Mouse (Mus musculus) testis, postnatal 14 days (tissue): Measurements from ENCODE around the gene Kmt2c.
A peak's percentile ranks its signal among the peaks of the same experiment; 100 is the strongest.

Source experiments
- DNase-seq: peaks from one replicate; pipeline ENCODE4 v3.0.0; 2021; ENCODE audit warnings: low spot score

Kmt2c gene

DNA sequence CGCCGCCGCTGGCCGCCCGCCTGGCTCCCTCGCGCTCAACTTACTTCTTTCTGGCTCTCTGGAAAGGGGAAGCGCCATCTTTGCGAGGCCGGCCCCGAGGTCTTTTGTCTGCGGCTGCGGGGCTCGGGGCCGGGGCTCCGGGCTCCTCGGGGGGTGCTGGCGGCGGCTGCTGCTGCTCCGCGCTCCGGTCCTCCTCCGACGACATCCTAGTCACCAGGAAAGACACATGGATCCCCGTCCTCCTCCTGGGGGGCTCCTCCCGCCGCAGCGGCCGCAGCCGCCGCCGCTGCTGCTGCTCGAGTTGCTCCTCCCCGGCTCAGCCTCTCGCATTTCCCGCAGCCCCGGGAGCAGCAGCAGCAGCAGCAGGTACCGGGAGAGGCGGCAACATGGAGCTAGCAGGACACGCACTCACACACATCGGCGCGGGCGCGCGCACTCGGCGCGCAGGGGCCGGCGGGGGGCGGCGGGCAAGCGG is at the start of gene Kmt2c:
TSS of gene Kmt2c (minus strand) at position 438 of the 475 bp plus-strand sequence.
- peak; percentile 79 for DNase-seq

- no peak for DNase-seq
These were observed 48.3 kb upstream of the Kmt2c start for GRCm38 (mm10) chr5:25546912-25547311.

DNA sequence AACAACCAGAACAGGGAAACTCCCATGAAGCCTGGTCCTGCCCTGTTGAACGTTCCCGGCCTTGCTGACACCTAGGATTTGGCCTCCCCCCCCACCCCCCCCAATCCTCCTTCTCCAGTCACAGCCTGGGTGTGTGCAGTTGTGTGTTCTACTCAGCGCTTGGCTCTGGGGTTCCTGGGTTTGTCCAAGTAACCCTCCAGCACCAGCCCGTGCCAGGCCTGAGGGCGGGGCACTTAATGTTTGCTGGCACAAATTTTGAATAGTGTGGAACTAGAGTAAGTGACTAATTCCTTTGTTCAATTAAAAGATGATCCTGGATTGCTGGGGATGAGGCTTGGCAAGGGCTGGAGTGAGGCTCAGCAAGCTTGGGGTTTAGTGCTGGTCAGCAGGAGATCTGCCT is 46.0 kb upstream of the Kmt2c start:
- no peak for DNase-seq

- DNase-seq = no peak
These were observed 45.5 kb upstream of the Kmt2c start for GRCm38 (mm10) chr5:25544061-25544460.

DNA sequence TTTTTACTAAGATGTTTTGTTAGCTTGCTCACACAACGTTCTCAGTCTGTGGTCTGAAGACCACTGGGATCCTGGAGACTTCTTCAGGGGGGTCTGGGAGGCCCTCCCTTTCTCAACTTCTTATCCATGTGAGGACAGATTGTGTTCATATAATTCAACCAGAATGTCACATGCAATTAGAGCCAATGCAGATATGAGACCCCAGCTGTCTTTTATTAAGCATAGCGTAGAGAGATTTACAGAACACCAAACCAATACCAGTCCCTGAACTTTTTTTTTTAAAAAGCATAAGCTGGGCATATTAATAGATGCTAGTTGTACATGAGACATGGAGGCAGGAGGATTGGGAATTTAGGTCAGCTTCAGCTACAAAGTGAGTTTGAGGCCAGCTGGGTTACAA is 43.1 kb upstream of the Kmt2c start:
- no peak for DNase-seq

GRCm38 (mm10) chr5:25540921-25541320 is 42.3 kb upstream of the Kmt2c start:
- no peak for DNase-seq

DNA sequence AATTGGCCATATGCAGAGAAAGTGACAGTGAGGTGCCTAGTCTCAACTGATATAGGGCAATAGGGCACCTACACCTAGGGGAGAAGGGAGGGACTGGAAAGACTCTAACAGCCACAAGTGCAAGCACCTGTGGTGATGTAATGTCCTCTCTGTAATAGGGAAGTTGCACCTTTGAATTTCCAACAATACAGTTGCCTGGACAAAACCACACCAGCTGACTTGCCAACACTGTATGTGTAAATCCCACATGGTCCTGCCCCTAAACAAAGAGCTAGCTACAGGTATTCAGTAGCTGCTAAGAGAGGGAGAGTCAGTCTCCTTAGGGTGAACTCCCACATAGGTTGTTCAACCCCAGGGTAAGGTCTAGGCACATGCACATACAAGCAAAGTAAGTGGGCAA is 41.8 kb upstream of the Kmt2c start:
- no peak for DNase-seq

- no peak for DNase-seq
These were observed 38.4 kb upstream of the Kmt2c start for GRCm38 (mm10) chr5:25536921-25537409.

DNA sequence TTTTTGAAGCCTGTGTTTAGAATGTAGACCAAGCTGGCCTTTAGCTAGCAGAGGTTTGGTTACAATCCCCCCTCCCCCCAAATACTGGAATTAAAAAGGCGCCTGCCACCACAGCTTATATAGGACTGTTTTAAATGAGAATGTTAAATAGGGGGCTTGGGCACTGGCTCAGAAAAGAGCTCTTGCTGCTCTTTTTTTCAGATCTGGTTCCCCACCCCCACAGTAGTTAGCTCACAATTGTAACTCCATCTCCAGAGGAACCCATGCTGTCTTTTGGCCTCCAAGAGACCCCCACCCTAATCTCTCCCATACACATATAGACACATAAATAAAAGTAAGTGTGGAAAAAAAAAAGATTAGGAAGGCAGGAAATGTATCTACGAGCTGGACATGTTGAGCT is 37.9 kb upstream of the Kmt2c start:
- DNase-seq = no peak

- no peak for DNase-seq
These were observed 37.0 kb upstream of the Kmt2c start for GRCm38 (mm10) chr5:25535566-25535965.

- no peak for DNase-seq
These were observed 34.7 kb upstream of the Kmt2c start for GRCm38 (mm10) chr5:25533298-25533697.

- DNase-seq = no peak
These were observed 33.9 kb upstream of the Kmt2c start for GRCm38 (mm10) chr5:25532256-25533147.

GRCm38 (mm10) chr5:25530629-25531028 is 32.0 kb upstream of the Kmt2c start:
- DNase-seq = no peak

DNA sequence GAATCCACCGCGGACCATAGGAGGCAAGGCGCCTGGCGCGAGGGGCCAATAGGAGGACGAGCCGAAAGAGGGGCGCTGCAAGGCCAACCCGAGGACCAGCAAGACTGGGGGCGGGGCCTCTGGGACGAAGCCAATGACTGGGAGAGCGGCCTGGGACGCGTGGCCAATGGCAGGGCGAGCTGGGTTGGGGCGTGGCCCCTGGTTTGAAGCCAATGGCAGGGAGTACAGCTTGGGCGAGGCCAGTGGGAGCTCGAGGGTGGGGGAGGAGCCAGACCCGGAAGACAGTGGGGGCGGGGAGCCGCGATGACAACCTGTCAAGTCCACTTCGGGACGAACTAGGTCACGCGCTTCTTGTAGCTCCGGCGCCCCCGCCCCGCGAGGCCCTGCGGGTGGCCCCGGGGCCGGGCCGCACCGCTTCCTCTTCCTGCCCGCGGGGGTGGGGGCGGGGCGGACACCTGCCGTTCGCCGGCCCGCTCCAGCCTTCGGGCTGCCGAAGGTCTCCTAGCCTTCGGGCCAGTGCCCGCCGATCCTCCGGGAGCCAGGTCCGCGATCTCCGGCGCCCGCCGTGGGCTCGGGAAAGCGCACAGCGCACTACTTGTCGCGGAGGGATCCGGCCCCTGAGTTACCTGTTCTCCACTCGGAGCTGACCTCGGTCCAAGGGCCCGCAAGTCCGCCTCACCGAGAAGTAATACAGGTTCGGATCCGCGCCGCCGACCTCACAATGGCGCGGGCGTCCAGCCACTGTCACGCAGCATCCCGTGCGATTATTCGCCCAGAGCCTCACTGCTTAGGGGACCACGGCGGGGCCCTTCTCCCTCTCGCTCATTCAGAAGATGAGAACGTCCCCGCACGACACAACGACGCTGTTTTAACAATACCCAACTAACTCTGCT is 31.2 kb upstream of the Kmt2c start:
- DNase-seq = peak; percentile 100

- DNase-seq = no peak
These were observed 30.4 kb upstream of the Kmt2c start for GRCm38 (mm10) chr5:25528851-25529528.

DNA sequence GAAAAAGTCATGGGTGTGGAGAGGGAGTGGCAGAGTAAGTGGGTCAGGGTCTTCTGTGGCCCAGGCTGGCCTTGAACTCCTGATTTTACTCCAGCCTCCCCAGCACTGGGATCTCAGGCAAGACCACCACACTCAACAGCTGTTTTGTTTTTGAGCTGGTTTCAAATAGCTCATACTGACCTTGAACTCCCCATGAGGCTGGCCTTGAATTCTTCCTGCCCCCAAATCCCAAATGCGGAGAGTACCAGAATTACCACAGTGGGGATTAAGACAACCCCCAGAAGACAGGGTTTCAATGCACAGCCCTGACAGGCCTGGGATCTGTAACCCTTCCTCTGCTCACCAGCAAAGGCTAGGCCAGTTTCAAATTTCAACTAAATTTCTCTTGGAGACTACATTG is 29.4 kb upstream of the Kmt2c start:
- DNase-seq = no peak

GRCm38 (mm10) chr5:25526926-25527325 is 28.3 kb upstream of the Kmt2c start:
- DNase-seq = peak; percentile 20

- DNase-seq = peak; percentile 27
These were observed 27.5 kb upstream of the Kmt2c start for GRCm38 (mm10) chr5:25526116-25526515.

DNA sequence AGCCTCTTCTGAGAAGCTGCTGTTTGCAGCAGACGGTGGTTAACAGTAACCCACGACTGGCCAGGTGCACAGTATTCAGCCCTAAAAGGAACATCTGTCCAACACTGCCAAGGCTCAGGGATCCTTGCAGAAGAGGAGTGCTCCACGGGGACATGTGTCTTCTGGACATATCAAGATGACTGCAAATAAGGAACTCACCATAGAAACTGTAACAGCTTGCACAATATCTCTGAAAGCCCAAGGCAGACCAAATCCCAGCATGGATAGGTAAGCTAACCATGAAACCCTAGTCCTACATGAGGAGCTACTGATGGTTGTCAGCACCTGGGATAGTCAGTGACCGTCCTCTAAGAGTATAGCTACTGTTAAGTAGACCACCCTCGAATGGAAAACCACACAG is 22.9 kb upstream of the Kmt2c start:
- no peak for DNase-seq

GRCm38 (mm10) chr5:25519820-25520219 is 21.2 kb upstream of the Kmt2c start:
- no peak for DNase-seq

DNA sequence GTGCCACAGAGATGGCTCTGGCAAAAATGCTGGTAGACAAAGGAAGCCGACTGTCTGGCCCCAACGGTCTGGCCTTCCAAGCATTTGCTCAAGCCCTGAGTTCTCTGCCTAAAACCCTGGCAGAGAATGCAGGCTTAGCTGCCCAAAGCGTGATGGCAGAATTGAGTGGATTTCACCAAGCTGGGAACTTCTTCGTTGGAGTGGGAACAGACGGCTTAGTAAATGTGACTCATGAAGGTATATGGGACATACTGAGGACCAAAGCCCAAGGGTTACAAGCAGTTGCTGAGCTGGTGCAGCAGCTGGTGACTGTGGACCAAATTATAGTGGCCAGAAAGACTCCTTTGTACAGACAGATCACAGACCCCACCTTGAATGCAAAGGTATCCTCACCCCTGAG is 19.0 kb upstream of the Kmt2c start:
- no peak for DNase-seq

- DNase-seq = no peak
These were observed 17.8 kb upstream of the Kmt2c start for GRCm38 (mm10) chr5:25516301-25516895.
